Mouse (Mus musculus) intestine, embryonic 16.5 days (tissue): ENCODE measurements around the gene Phf11d. TPM values are rescaled to one million over a fixed set of nuclear protein-coding genes. Genes with fewer than 3 reads are reported as not detected.
A peak's percentile ranks its signal among the peaks of the same experiment; 100 is the strongest.
"Not testable (repeated sequence)": the region's sequence is repeated elsewhere in the genome, so short reads cannot be mapped to it uniquely, and the experiment has no call there.

ENCODE experiments used
- ATAC-seq: fragments of 200-750 bp; cut with Nextera tagmentation; 2 replicates; pipeline ENCODE4 v1.8.0; 2017; ENCODE audit warnings: moderate TSS enrichment, moderate library complexity
- H3K27ac ChIP-seq: fragments of 300-500 bp; sonication (generic); 2 replicates; pipeline ENCODE4 v1.5.1; 2014; ENCODE audit warnings: mild to moderate bottlenecking, low read length
- H3K27me3 ChIP-seq: fragments of 300-500 bp; sonication (generic); replicated peaks from 2 replicates; pipeline ENCODE4 v1.6.1; 2014; ENCODE audit warnings: low read length, control low read depth, mixed read lengths; ENCODE audit not compliant: control insufficient read depth, insufficient read depth
- H3K36me3 ChIP-seq: fragments of 300-500 bp; sonication (generic); 2 replicates; pipeline ENCODE4 v1.6.1; 2014; ENCODE audit warnings: low read length, control low read depth; ENCODE audit not compliant: control insufficient read depth, insufficient read depth
- H3K4me1 ChIP-seq: fragments of 300-500 bp; sonication (generic); 2 replicates; pipeline ENCODE4 v1.6.1; 2014; ENCODE audit warnings: low read length, control low read depth, mixed read lengths; ENCODE audit not compliant: control insufficient read depth, insufficient read depth
- H3K4me2 ChIP-seq: fragments of 300-500 bp; sonication (generic); 2 replicates; pipeline ENCODE4 v1.6.1; 2014; ENCODE audit warnings: low read depth, low read length, control low read depth
- H3K4me3 ChIP-seq: fragments of 300-500 bp; sonication (generic); 2 replicates; pipeline ENCODE4 v1.5.1; 2014; ENCODE audit warnings: mild to moderate bottlenecking, low read length
- H3K9ac ChIP-seq: fragments of 300-500 bp; sonication (generic); 2 replicates; pipeline ENCODE4 v1.6.1; 2014; ENCODE audit warnings: low read depth, low read length
- H3K9me3 ChIP-seq: fragments of 300-500 bp; sonication (generic); 2 replicates; pipeline ENCODE4 v1.6.1; 2016; ENCODE audit warnings: low read length, control low read depth; ENCODE audit not compliant: control insufficient read depth
- WGBS: fragments of 180-500 bp; shearing (Covaris S2); extraction: QIAGEN DNeasy Blood & Tissue Kit; methylation state at CpG from one replicate; pipeline ENCODE4 v1.1.7; 2014; 5-methylcytosine and 5-hydroxymethylcytosine counted together
- polyA plus RNA-seq: library from polyadenylated mRNA; unstranded; fragments of >200 nt; fragmentation: Nextera tagmentation; extraction: Ambion mirVana; gene quantifications from 2 replicates; pipeline ENCODE4 v1.2.1, GENCODE M21; 2015

Phf11d gene
- polyA plus RNA-seq: 2.0 and 2.2 TPM in 2 replicates

- H3K27me3 ChIP-seq: no peaks in the 10 kb centered on the region
- H3K9me3 ChIP-seq: no peaks in the 10 kb centered on the region
- H3K9ac ChIP-seq: 0 out of 2 replicates have a peak within 1 kb of the TSS, but pooled peaks have one; percentile 34
- H3K36me3 ChIP-seq: no peaks in the 10 kb centered on the region
- WGBS: 54% methylated on average over 6 of the region's 6 CpGs
- H3K27ac ChIP-seq: peak within 1 kb of the TSS; percentile 57
- H3K4me2 ChIP-seq: no peak within 1 kb of the TSS
- H3K4me1 ChIP-seq: 0 out of 2 replicates have a peak, but pooled peaks cover 3% of the 10 kb centered on the region
- ATAC-seq: peak; percentile 36
- no peak within 1 kb of the TSS for H3K4me3 ChIP-seq
Measured at GRCm38 (mm10) chr14:59365244-59365644, at the start of gene Phf11d. Phf11d (minus strand) TSS chr14:59365470.

GRCm38 (mm10) chr14:59414979-59415378 is 49.7 kb upstream of the Phf11d start:
- H3K9me3 ChIP-seq, H3K4me2 ChIP-seq, H3K27me3 ChIP-seq, H3K36me3 ChIP-seq, H3K4me1 ChIP-seq, H3K4me3 ChIP-seq, ATAC-seq, H3K9ac ChIP-seq, H3K27ac ChIP-seq: not testable (repeated sequence)
- 95% methylated on average over 2 of the region's 2 CpGs for WGBS

GRCm38 (mm10) chr14:59396999-59397398 is 31.7 kb upstream of the Phf11d start:
- H3K36me3 ChIP-seq: no peaks in the 10 kb centered on the region
- no peak for ATAC-seq
- no peaks in the 10 kb centered on the region for H3K9me3 ChIP-seq
- no peak overlapping the region for H3K4me3 ChIP-seq
- no peaks in the 10 kb centered on the region for H3K27me3 ChIP-seq
- 78% methylated on average over 2 of the region's 2 CpGs for WGBS
- no peak overlapping the region for H3K9ac ChIP-seq
- no peak overlapping the region for H3K4me2 ChIP-seq
- H3K4me1 ChIP-seq: no peaks in the 10 kb centered on the region
- no peak overlapping the region for H3K27ac ChIP-seq

GRCm38 (mm10) chr14:59395281-59395680 is 30.0 kb upstream of the Phf11d start, which contains the start of gene Phf11c:
Phf11c (minus strand) TSS chr14:59395381.
- no peaks in the 10 kb centered on the region for H3K27me3 ChIP-seq
- H3K9ac ChIP-seq: no peak within 1 kb of the TSS
- ATAC-seq: no peak
- H3K4me1 ChIP-seq: no peaks in the 10 kb centered on the region
- no peak within 1 kb of the TSS for H3K27ac ChIP-seq
- H3K36me3 ChIP-seq: no peaks in the 10 kb centered on the region
- H3K4me2 ChIP-seq: no peak within 1 kb of the TSS
- no peaks in the 10 kb centered on the region for H3K9me3 ChIP-seq
- H3K4me3 ChIP-seq: no peak within 1 kb of the TSS
- 87% methylated on average over 3 of the region's 3 CpGs for WGBS

DNA sequence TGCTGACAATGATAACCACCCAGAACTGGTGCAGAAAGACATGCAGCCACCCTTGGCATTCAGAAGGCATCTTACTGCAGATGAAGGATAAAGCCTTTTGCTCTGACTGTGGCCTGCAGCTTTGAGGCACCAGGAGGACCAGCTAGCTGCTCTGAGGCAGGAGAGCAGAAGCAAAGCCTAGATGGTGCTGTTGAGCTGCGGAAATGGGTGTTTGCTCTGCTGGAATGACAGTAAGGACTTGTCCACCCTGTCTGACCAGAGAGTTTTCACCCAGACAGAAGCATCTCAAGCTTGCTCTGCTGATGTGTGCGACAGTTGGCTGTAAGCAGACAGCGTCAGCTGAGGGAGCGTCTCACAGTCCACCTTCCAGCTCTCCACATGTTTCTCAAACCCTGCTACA is 24.9 kb upstream of the Phf11d start:
- H3K4me3 ChIP-seq, H3K4me2 ChIP-seq, H3K27ac ChIP-seq, H3K27me3 ChIP-seq, H3K9me3 ChIP-seq, H3K9ac ChIP-seq, H3K4me1 ChIP-seq, H3K36me3 ChIP-seq: not testable (repeated sequence)
- ATAC-seq: peak; percentile 48; the same call in 1 of the 2 replicates
- WGBS: 59% methylated on average over 4 of the region's 4 CpGs

GRCm38 (mm10) chr14:59389532-59389931 is 24.3 kb upstream of the Phf11d start:
- H3K9ac ChIP-seq: no peak overlapping the region
- H3K9me3 ChIP-seq: no peaks in the 10 kb centered on the region
- 73% methylated on average over 1 of the region's 1 CpGs for WGBS
- no peaks in the 10 kb centered on the region for H3K36me3 ChIP-seq
- no peak overlapping the region for H3K4me2 ChIP-seq
- H3K4me1 ChIP-seq: no peaks in the 10 kb centered on the region
- H3K4me3 ChIP-seq: no peak overlapping the region
- peak; percentile 87 for ATAC-seq
- H3K27me3 ChIP-seq: no peaks in the 10 kb centered on the region
- H3K27ac ChIP-seq: no peak overlapping the region

DNA sequence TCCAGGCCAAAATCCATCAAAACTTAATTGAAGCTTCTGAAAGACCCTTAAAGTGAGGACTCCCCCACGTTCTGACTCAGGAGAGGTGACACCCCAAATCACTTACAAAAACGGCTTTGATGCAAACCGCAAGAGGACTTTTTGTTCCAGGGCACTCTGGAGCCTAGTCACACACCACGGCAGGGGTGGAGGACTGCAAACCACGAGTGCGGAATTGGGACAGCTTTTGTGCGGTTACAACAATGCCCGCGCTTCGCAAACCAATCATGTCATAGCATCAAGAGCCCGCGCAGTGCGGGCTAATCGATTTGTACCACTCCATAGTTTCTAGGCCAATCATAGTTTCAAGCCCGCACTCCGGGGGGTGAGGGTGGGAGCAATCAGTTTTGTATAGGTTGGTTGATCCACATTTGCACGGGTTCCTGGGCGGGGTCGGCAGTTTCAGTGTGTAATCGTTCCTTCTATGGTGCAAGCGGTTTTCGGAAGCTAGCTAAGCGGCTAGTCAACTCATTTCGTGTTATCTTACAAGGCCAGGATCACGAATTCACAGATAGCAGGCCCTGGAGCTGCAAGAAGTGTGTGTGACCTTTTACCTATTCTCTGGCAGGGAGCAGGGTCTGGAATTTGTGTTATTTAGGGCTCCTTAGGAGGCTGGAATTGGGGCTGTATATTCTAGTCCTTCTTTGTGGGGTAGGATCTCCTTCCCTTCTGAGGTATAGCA is 5.2 kb upstream of the Phf11d start:
- no peak for ATAC-seq
- Histone ChIP-seq H3K27me3 (no peaks in the 10 kb centered on the region), H3K9me3 (peaks cover 10% of the 10 kb centered on the region), H3K4me1 (no peaks in the 10 kb centered on the region), H3K27ac (no peak overlapping the region), H3K4me3 (no peak overlapping the region), H3K36me3 (no peaks in the 10 kb centered on the region), H3K9ac (no peak overlapping the region), H3K4me2 (no peak overlapping the region)
- WGBS: 91% methylated on average over 25 of the region's 25 CpGs

DNA sequence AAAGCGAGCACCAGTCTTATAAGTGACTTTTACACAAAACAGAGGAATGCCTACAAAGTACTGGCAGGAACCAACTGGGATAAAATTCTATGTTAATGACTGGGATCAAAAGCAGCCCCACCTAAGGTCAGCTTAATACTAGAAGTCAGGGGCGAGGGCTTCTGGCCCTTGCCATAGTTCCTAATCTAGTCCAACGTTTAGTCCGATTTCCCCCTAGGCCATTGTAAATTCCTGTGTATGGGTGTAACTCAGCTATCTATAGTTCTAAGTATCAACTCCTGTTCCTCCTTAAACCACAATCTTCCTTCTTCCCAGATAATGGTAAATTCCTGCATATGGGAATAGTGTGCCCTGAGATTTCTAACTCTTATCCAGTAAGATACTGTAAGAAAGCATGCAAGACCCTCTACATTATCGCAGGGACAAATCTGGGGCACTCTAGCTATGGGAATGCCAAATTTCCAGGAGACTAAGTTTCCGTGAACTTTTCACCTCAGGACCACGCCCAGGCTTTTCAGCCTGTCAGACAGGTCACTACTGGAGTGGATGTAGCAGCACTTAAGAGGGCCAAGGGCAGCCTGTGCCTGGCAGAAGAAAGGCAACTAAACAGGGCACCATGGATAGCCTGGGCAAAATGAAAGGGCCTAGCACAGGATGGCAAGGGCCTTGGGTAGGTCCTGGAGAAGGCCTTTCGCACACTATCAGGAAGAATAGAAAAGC is 1.3 kb upstream of the Phf11d start:
- Histone ChIP-seq H3K36me3 (no peaks in the 10 kb centered on the region), H3K4me1 (0 out of 2 replicates have a peak, but pooled peaks cover 3% of the 10 kb centered on the region), H3K9me3 (peaks cover 7% of the 10 kb centered on the region), H3K27ac (no peak overlapping the region), H3K4me3 (no peak overlapping the region), H3K9ac (no peak overlapping the region), H3K27me3 (no peaks in the 10 kb centered on the region), H3K4me2 (no peak overlapping the region)
- ATAC-seq: no peak
- WGBS: 67% methylated on average over 8 of the region's 8 CpGs

GRCm38 (mm10) chr14:59341189-59341588 is 24.1 kb downstream of the Phf11d start, which contains the start of gene Phf11b:
Phf11b (minus strand) TSS chr14:59341351.
- not testable (repeated sequence) for H3K27me3 ChIP-seq, H3K9ac ChIP-seq, H3K4me1 ChIP-seq, H3K27ac ChIP-seq, ATAC-seq, H3K4me3 ChIP-seq, H3K4me2 ChIP-seq, H3K36me3 ChIP-seq, H3K9me3 ChIP-seq
- 64% methylated on average over 1 of the region's 1 CpGs for WGBS
